ENCODE assay signal across 20 mouse cellular contexts in genomic region chr3:83102286-83102685, GRCm38 (mm10). TPM values are rescaled to one million over a fixed set of nuclear protein-coding genes. Genes with fewer than 3 reads are reported as not detected.
"Had no signal": no experiment of that assay in that cellular context is flagged by ENCODE, and none has a peak within 500 bp of the region (broad histone marks: within the 10 kb centered on the region; RNA-seq: fewer than 3 reads in every experiment).

No protein-coding gene starts in this region.

- H3K4me3 ChIP-seq: liver, embryonic 12.5 days; midbrain, embryonic 13.5 days; myocyte; neural tube, embryonic 13.5 days; neural tube, embryonic 15.5 days had no signal

- H3K27me3 ChIP-seq: liver, embryonic 12.5 days; midbrain, embryonic 13.5 days; neural tube, embryonic 15.5 days had no signal

- H3K9ac ChIP-seq: liver, embryonic 12.5 days; liver, embryonic 14.5 days; lung, embryonic 14.5 days; midbrain, embryonic 13.5 days; neural tube, embryonic 13.5 days; neural tube, embryonic 15.5 days had no signal

- H3K9me3 ChIP-seq: midbrain, embryonic 13.5 days; neural tube, embryonic 13.5 days; neural tube, embryonic 15.5 days had no signal

- H3K36me3 ChIP-seq: liver, embryonic 12.5 days; midbrain, embryonic 13.5 days; neural tube, embryonic 13.5 days; neural tube, embryonic 15.5 days had no signal

- ATAC-seq: liver, embryonic 12.5 days; midbrain, embryonic 13.5 days; midbrain, embryonic 16.5 days had no signal

- H3K27ac ChIP-seq: liver, embryonic 12.5 days; liver, embryonic 14.5 days; midbrain, embryonic 13.5 days; neural tube, embryonic 13.5 days; neural tube, embryonic 15.5 days had no signal

- DNase-seq: lung, adult 18-20 months; lung, embryonic 14.5 days; lung, postnatal 14 days; lung, postnatal 4 days; retina, postnatal 1 day; right cerebral cortex, adult 18-20 months; right cerebral cortex, postnatal 25 days; right cerebral cortex, postnatal 4 days; spleen, adult 18-20 months; thymus, adult 2 months; thymus, postnatal 36 days had no signal

- H3K4me2 ChIP-seq: liver, embryonic 12.5 days; lung, embryonic 14.5 days; midbrain, embryonic 11.5 days; midbrain, embryonic 13.5 days; neural tube, embryonic 13.5 days; neural tube, embryonic 15.5 days had no signal

- H3K4me1 ChIP-seq: liver, embryonic 12.5 days had no signal

RNA-seq across cellular contexts. Expression of gene Fgb, which starts 52.6 kb away (rescaled TPM):
- polyA plus RNA-seq: midbrain, embryonic 11.5 days; midbrain, embryonic 16.5 days; myocyte; small intestine, adult 2 months had no signal
